In the genomic region with DNA sequence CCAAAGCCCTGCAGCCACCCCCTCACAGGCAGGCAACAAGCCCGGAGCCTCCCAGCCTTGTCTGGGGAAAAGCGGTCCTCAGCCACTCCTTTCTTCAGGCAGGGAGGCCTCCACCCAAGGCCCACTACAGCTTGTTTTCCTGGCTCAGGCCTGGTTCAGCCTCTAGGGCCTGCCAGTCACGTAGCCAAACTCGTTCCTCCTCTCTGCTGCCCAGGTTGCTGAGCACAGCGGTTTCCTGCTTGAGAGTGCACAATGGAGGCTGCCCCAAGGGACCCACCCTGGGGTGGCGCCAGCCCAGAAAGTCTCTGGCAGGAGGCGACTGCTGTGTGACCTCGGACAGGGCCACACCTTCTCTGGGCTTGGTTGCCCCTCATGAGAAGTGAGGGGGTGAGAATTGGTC, we compare ENCODE assay signal across 11 mouse cellular contexts. TPM values are rescaled to one million over a fixed set of nuclear protein-coding genes. Genes with fewer than 3 reads are reported as not detected.
DNase-seq lines count a peak whose midpoint lies in the region; ATAC-seq and TF ChIP-seq lines count a peak whose summit lies in the region.
"Had no signal": no experiment of that assay in that cellular context is flagged by ENCODE, and none has a peak within 500 bp of the region (broad histone marks: within the 10 kb centered on the region; RNA-seq: fewer than 3 reads in every experiment).

No protein-coding gene starts in this region.

- no peak overlapping the region for H3K4me3 ChIP-seq in forebrain, embryonic 11.5 days (ENCODE audit: low read depth, low read length)
- no peak overlapping the region for H3K4me3 ChIP-seq in forebrain, embryonic 12.5 days (replicated peaks)
- peak overlapping the region in 1 of 2 experiments; percentile 26; a peak in 1 of 4 replicates for H3K4me3 ChIP-seq in ES-E14 (ENCODE audit: insufficient read depth in 1 of 2, low read depth in 1 of 2, low read length in 2 of 2, poor library complexity in 1 of 2, severe bottlenecking in 1 of 2)
- no peak overlapping the region for H3K4me3 ChIP-seq in intestine, embryonic 16.5 days (ENCODE audit: low read length)
- H3K4me3 ChIP-seq: erythroblast, embryonic 14.5 days; myocyte had no signal

- ATAC-seq in forebrain, embryonic 11.5 days (replicated peaks; ENCODE audit: low FRiP score): no peak
- ATAC-seq in forebrain, embryonic 12.5 days (ENCODE audit: low FRiP score): no peak
- peak; percentile 91 for ATAC-seq in intestine, embryonic 16.5 days
- ATAC-seq in CD4-positive, CD25-positive, alpha-beta regulatory T cell, adult 4 months: no peak

- no peaks in the 10 kb centered on the region for H3K9me3 ChIP-seq in forebrain, embryonic 11.5 days (ENCODE audit: control insufficient read depth, low read length)
- no peaks in the 10 kb centered on the region for H3K9me3 ChIP-seq in forebrain, embryonic 12.5 days
- H3K9me3 ChIP-seq in ES-E14 (ENCODE audit: control insufficient read depth, insufficient read depth, low read depth, low read length): no peaks in the 10 kb centered on the region
- H3K9me3 ChIP-seq in intestine, embryonic 16.5 days (ENCODE audit: control insufficient read depth, low read length): 0 out of 2 replicates have a peak, but pooled peaks cover 7% of the 10 kb centered on the region

- H3K27ac ChIP-seq in forebrain, embryonic 11.5 days (ENCODE audit: low read depth, low read length): no peak overlapping the region
- no peak overlapping the region for H3K27ac ChIP-seq in forebrain, embryonic 12.5 days
- H3K27ac ChIP-seq in ES-E14 (ENCODE audit: insufficient read depth, low read depth, low read length, poor library complexity, severe bottlenecking): no peak overlapping the region; the same call in 1 of the 2 replicates
- peak overlapping the region; percentile 76 for H3K27ac ChIP-seq in intestine, embryonic 16.5 days (ENCODE audit: low read length)

- H3K36me3 ChIP-seq in forebrain, embryonic 11.5 days (ENCODE audit: control insufficient read depth, insufficient read depth, low read length): no peaks in the 10 kb centered on the region
- no peaks in the 10 kb centered on the region for H3K36me3 ChIP-seq in forebrain, embryonic 12.5 days (replicated peaks)
- H3K36me3 ChIP-seq in ES-E14 (ENCODE audit: control insufficient read depth, insufficient read depth, low read length, poor library complexity, severe bottlenecking): no peaks in the 10 kb centered on the region
- H3K36me3 ChIP-seq in intestine, embryonic 16.5 days (ENCODE audit: control insufficient read depth, insufficient read depth, low read length): no peaks in the 10 kb centered on the region

- 65% methylated on average over 8 of the region's 8 CpGs for WGBS in forebrain, embryonic 11.5 days
- 75% methylated on average over 8 of the region's 8 CpGs for WGBS in forebrain, embryonic 12.5 days
- 46% methylated on average over 8 of the region's 8 CpGs for WGBS in intestine, embryonic 16.5 days

- H3K9ac ChIP-seq in forebrain, embryonic 11.5 days (ENCODE audit: low read length): no peak overlapping the region
- H3K9ac ChIP-seq in forebrain, embryonic 12.5 days: no peak overlapping the region
- peak overlapping the region; percentile 0; the same call in 1 of the 2 replicates for H3K9ac ChIP-seq in ES-E14 (ENCODE audit: insufficient read depth, low read depth, low read length, poor library complexity, severe bottlenecking)
- H3K9ac ChIP-seq in intestine, embryonic 16.5 days (ENCODE audit: low read depth, low read length): peak overlapping the region; percentile 49; the same call in 1 of the 2 replicates

- in situ Hi-C loops in ES-E14 (cut with MboI; ENCODE audit: low sequenced_read_pairs in 2 of 2, unreplicated experiment in 2 of 2): no loop called here

- peak; percentile 41 for DNase-seq in forebrain, embryonic 11.5 days (ENCODE audit: low spot score)
- DNase-seq in ES-E14 (ENCODE audit: low read depth, low spot score): no peak
- peak; percentile 59 for DNase-seq in lung, postnatal 25 days (ENCODE audit: low spot score)
- no peak for DNase-seq in right cerebral cortex, postnatal 14 days
- DNase-seq in neural tube, embryonic 10.5 days (ENCODE audit: extremely low spot score, low spot score): no peak
- DNase-seq: layer of hippocampus, postnatal 36 days had no signal

- no peaks in the 10 kb centered on the region for H3K4me1 ChIP-seq in forebrain, embryonic 11.5 days (replicated peaks; ENCODE audit: control insufficient read depth, insufficient read depth, low read length)
- H3K4me1 ChIP-seq in forebrain, embryonic 12.5 days: no peaks in the 10 kb centered on the region
- H3K4me1 ChIP-seq in ES-E14 (ENCODE audit: control insufficient read depth in 2 of 2, insufficient read depth in 2 of 2, low read length in 2 of 2, poor library complexity in 1 of 2): peaks cover 2 to 23% of the 10 kb centered on the region in 2 experiments
- H3K4me1 ChIP-seq in intestine, embryonic 16.5 days (ENCODE audit: control insufficient read depth, insufficient read depth, low read length): peaks cover 13% of the 10 kb centered on the region

- no peaks in the 10 kb centered on the region for H3K27me3 ChIP-seq in forebrain, embryonic 11.5 days (ENCODE audit: control insufficient read depth, insufficient read depth, low read length)
- no peaks in the 10 kb centered on the region for H3K27me3 ChIP-seq in forebrain, embryonic 12.5 days
- no peaks in the 10 kb centered on the region for H3K27me3 ChIP-seq in intestine, embryonic 16.5 days (replicated peaks; ENCODE audit: control insufficient read depth, insufficient read depth, low read length)

- no peak overlapping the region for H3K4me2 ChIP-seq in forebrain, embryonic 11.5 days (ENCODE audit: low read depth, low read length, severe bottlenecking)
- no peak overlapping the region for H3K4me2 ChIP-seq in forebrain, embryonic 12.5 days
- H3K4me2 ChIP-seq in intestine, embryonic 16.5 days (ENCODE audit: low read depth, low read length): no peak overlapping the region

TF ChIP-seq in ES-E14, 5 proteins besides CTCF, POLR2A, EP300 and RAD21:
- TF ChIP-seq ZNF384 (IDR thresholded peaks at IDR 0.05; ENCODE audit: low read depth, low read length) (no peak), ZC3H11A (IDR thresholded peaks at IDR 0.05; ENCODE audit: borderline replicate concordance, low read depth, low read length) (no peak), MAFK (IDR thresholded peaks at IDR 0.05; ENCODE audit: insufficient read depth, low read depth, low read length) (0 out of 2 replicates have a peak, but pooled peaks have one; percentile 20), CHD2 (IDR thresholded peaks at IDR 0.05; ENCODE audit: low read depth, low read length) (no peak), HCFC1 (IDR thresholded peaks at IDR 0.05; ENCODE audit: borderline replicate concordance, insufficient read depth, low read length) (no peak)

RNA-seq across cellular contexts. Expression of a gene that starts 14.2 kb away (rescaled TPM):
- polyA plus RNA-seq in forebrain, embryonic 11.5 days (2014; fragmentation: Nextera tagmentation; extraction: Ambion mirVana): 0.35 and 1.2 TPM in 2 replicates
- 1.00 and 1.1 TPM in 2 replicates for polyA plus RNA-seq in forebrain, embryonic 12.5 days (2016; fragmentation: Nextera tagmentation; extraction: Ambion mirVana)
- total RNA-seq in ES-E14 (2012; rRNA removed): 2.3 and 2.5 TPM in 2 replicates
- 1.5 and 1.6 TPM in 2 replicates for polyA plus RNA-seq in intestine, embryonic 16.5 days (2015; fragmentation: Nextera tagmentation; extraction: Ambion mirVana)
- polyA plus RNA-seq in CD4-positive, CD25-positive, alpha-beta regulatory T cell, adult 4 months (2017; shearing (Covaris generic)): not detected
- polyA plus RNA-seq: erythroblast, embryonic 14.5 days had no signal

RNA-seq across cellular contexts. Expression of a gene that starts 44.7 kb away (rescaled TPM):
- 0.17 TPM in 1 of 2 replicates, not detected in the other for polyA plus RNA-seq in forebrain, embryonic 11.5 days (2014; fragmentation: Nextera tagmentation; extraction: Ambion mirVana)
- not detected in 2 replicates for polyA plus RNA-seq in forebrain, embryonic 12.5 days (2016; fragmentation: Nextera tagmentation; extraction: Ambion mirVana)
- 0.62 and 0.79 TPM in 2 replicates for total RNA-seq in ES-E14 (2012; rRNA removed)
- polyA plus RNA-seq in intestine, embryonic 16.5 days (2015; fragmentation: Nextera tagmentation; extraction: Ambion mirVana): 0.13 and 0.15 TPM in 2 replicates
- not detected for polyA plus RNA-seq in CD4-positive, CD25-positive, alpha-beta regulatory T cell, adult 4 months (2017; shearing (Covaris generic))
- total RNA-seq: layer of hippocampus, postnatal 36 days had no signal
- polyA plus RNA-seq: erythroblast, embryonic 14.5 days had no signal

RNA-seq across cellular contexts. Expression of a gene that starts 52.8 kb away (rescaled TPM):
- polyA plus RNA-seq in forebrain, embryonic 11.5 days (2014; fragmentation: Nextera tagmentation; extraction: Ambion mirVana): 1.3 and 2.3 TPM in 2 replicates
- polyA plus RNA-seq in forebrain, embryonic 12.5 days (2016; fragmentation: Nextera tagmentation; extraction: Ambion mirVana): 1.9 and 2.0 TPM in 2 replicates
- total RNA-seq in ES-E14 (2012; rRNA removed): 256 and 507 TPM in 2 replicates
- polyA plus RNA-seq in intestine, embryonic 16.5 days (2015; fragmentation: Nextera tagmentation; extraction: Ambion mirVana): 7.6 and 8.5 TPM in 2 replicates
- polyA plus RNA-seq in CD4-positive, CD25-positive, alpha-beta regulatory T cell, adult 4 months (2017; shearing (Covaris generic)): under 1 TPM in 1 of 2 experiments, not detected in 1; 0.34 TPM
- polyA plus RNA-seq: erythroblast, embryonic 14.5 days had no signal

Comparison
In these comparisons a context has a peak if more than half of its experiments do, and no peak if none do; other contexts are left out.
1. DNase-seq: peak in forebrain, embryonic 11.5 days (single experiment) and lung, postnatal 25 days (single experiment); none in ES-E14 (single experiment), right cerebral cortex, postnatal 14 days (single experiment) and neural tube, embryonic 10.5 days (single experiment).
2. H3K9ac ChIP-seq: peak in ES-E14 (single experiment) and intestine, embryonic 16.5 days (single experiment); none in forebrain, embryonic 11.5 days (single experiment) and forebrain, embryonic 12.5 days (single experiment).